Mouse (Mus musculus) midbrain, embryonic 15.5 days (tissue): Measurements from ENCODE around the gene A130010J15Rik. TPM values are rescaled to one million over a fixed set of nuclear protein-coding genes. Genes with fewer than 3 reads are reported as not detected.

Experiments
- ATAC-seq: fragments of 200-750 bp; cut with Nextera tagmentation; replicated peaks from 2 replicates; pipeline ENCODE4 v1.8.0; 2017; ENCODE audit warnings: moderate TSS enrichment
- H3K27ac ChIP-seq: fragments of 300-500 bp; sonication (generic); 2 replicates; pipeline ENCODE4 v1.5.1; 2015; ENCODE audit warnings: mild to moderate bottlenecking, inconsistent platforms
- H3K27me3 ChIP-seq: fragments of 300-500 bp; sonication (generic); replicated peaks from 2 replicates; pipeline ENCODE4 v1.6.1; 2015; ENCODE audit warnings: inconsistent platforms
- H3K36me3 ChIP-seq: fragments of 300-500 bp; sonication (generic); replicated peaks from 2 replicates; pipeline ENCODE4 v1.6.1; 2015; ENCODE audit warnings: inconsistent platforms
- H3K4me1 ChIP-seq: fragments of 300-500 bp; sonication (generic); 2 replicates; pipeline ENCODE4 v1.6.1; 2015; ENCODE audit warnings: inconsistent platforms
- H3K4me2 ChIP-seq: fragments of 300-500 bp; sonication (generic); 2 replicates; pipeline ENCODE4 v1.6.1; 2015; ENCODE audit warnings: inconsistent platforms, mild to moderate bottlenecking, moderate library complexity
- H3K4me3 ChIP-seq: fragments of 300-500 bp; sonication (generic); 2 replicates; pipeline ENCODE4 v1.5.1; 2015; ENCODE audit warnings: mild to moderate bottlenecking, inconsistent platforms
- H3K9ac ChIP-seq: fragments of 300-500 bp; sonication (generic); 2 replicates; pipeline ENCODE4 v1.6.1; 2015; ENCODE audit warnings: mild to moderate bottlenecking, inconsistent platforms
- H3K9me3 ChIP-seq: fragments of 300-500 bp; sonication (generic); 2 replicates; pipeline ENCODE4 v1.6.1; 2016; ENCODE audit warnings: inconsistent platforms
- WGBS: fragments of 180-500 bp; shearing (Covaris S2); methylation state at CpG from one replicate; pipeline ENCODE4 v1.1.7; 2015; ENCODE audit warnings: mixed read lengths; 5-methylcytosine and 5-hydroxymethylcytosine counted together
- polyA plus RNA-seq: library from polyadenylated mRNA; unstranded; fragments of >200 nt; fragmentation: Nextera tagmentation; extraction: Ambion mirVana; gene quantifications from 2 replicates; pipeline ENCODE4 v1.2.1, GENCODE M21; 2015

The A130010J15Rik gene
- polyA plus RNA-seq, result 11.4 and 12.8 TPM in 2 replicates

DNA sequence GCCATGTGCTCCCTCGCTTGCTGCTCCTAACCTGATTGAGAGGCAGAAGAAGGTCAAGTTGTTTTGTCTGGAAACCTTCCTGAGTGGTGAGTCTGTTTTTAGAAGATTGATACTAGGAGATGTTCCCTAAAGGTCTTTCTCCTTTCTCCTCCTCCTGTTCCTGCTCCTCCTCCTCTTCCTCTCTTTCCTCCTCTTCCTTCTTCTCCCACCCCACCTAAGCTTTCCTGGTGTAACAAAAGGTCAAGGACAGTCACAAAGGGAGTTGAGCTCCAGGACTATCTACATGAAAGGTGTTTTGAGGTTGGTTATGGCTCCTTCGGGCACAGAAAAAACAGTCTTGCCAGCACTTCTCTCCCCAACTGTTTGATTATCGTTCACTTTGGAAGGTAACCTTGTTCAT is at the start of gene A130010J15Rik:
A130010J15Rik (plus strand) TSS at position 301 of the 400 bp plus-strand sequence.
- no peaks in the 10 kb centered on the region for H3K9me3 ChIP-seq
- 89% methylated on average over 3 of the region's 3 CpGs for WGBS
- ATAC-seq, result no peak
- no peaks in the 10 kb centered on the region; the same call in 1 of the 2 replicates for H3K27me3 ChIP-seq
- no peak within 1 kb of the TSS for H3K27ac ChIP-seq
- H3K9ac ChIP-seq, result no peak within 1 kb of the TSS
- no peaks in the 10 kb centered on the region for H3K36me3 ChIP-seq
- peaks cover 10% of the 10 kb centered on the region for H3K4me1 ChIP-seq
- no peak within 1 kb of the TSS for H3K4me2 ChIP-seq
- no peak within 1 kb of the TSS for H3K4me3 ChIP-seq

DNA sequence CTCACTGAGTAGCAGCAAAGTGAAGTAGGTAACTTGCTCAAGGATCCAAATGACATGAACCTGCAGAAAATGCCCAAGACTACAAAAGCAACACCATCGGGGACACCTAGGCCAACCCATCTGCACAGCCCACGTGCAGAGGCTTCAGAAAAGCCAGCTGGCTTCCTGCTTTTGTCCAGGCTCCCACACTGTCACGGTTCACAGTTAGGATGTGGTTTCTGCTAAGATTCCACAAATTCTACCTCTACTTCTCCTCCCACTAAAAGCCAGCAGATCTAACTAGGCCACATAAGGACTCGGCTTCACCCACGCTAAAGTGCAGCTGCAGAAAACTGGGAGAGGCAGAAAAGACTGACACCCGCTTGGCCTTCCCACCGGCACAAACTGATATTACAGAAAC is 45.1 kb upstream of the A130010J15Rik start:
- no peak overlapping the region for H3K4me3 ChIP-seq
- H3K36me3 ChIP-seq, result peaks cover 57% of the 10 kb centered on the region
- no peak for ATAC-seq
- WGBS, result 95% methylated on average over 7 of the region's 7 CpGs
- H3K4me2 ChIP-seq, result no peak overlapping the region
- no peak overlapping the region for H3K27ac ChIP-seq
- H3K4me1 ChIP-seq, result peaks cover 3% of the 10 kb centered on the region
- H3K9me3 ChIP-seq, result no peaks in the 10 kb centered on the region
- no peak overlapping the region for H3K9ac ChIP-seq
- no peaks in the 10 kb centered on the region for H3K27me3 ChIP-seq

DNA sequence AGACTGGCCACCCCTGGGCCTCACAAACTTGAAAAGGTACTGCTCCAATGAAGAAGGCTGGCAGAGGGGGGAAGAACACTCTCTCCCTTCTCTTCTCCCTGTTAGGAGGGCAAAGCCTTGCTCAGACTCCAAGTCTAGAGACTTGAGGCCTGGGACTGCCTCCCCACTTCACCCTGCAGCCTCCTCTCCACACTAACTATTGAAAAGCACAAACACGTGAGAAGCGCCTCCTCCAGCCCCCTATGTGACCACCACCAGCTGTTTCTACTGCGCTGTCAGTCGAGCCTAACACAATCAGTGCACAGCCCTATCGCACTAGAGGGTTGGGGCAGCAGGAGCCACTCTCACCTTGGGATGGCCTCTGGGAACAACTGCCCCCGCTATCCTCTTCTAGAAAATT is 44.6 kb upstream of the A130010J15Rik start:
- 90% methylated on average over 6 of the region's 6 CpGs for WGBS
- H3K9ac ChIP-seq, result no peak overlapping the region
- ATAC-seq, result no peak
- H3K4me3 ChIP-seq, result no peak overlapping the region
- H3K9me3 ChIP-seq, result no peaks in the 10 kb centered on the region
- peaks cover 52% of the 10 kb centered on the region for H3K36me3 ChIP-seq
- H3K27me3 ChIP-seq, result no peaks in the 10 kb centered on the region
- no peak overlapping the region for H3K27ac ChIP-seq
- no peak overlapping the region for H3K4me2 ChIP-seq
- H3K4me1 ChIP-seq, result peaks cover 7% of the 10 kb centered on the region

DNA sequence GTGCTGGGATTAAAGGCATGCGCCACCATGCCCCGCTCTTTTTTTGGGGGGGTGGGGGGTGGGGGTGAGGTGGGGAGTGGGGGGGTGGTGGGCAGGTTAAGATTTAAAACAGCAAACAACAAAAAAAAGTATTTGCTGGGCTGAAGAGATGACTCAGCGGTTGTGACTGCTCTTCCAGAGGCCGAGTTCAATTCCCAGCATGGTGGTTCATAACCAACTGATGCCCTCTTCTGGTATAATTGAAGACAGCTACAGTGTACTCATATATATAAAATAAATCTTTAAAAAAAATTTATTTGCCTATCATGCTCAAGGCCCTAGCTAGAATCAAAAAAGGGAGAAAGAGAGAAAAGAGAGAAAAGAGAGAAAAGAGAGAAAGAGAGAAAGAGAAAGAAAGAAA is 42.0 kb upstream of the A130010J15Rik start:
- Histone ChIP-seq H3K9ac (no peak overlapping the region), H3K4me2 (no peak overlapping the region)
- WGBS, result 77% methylated on average over 4 of the region's 4 CpGs

DNA sequence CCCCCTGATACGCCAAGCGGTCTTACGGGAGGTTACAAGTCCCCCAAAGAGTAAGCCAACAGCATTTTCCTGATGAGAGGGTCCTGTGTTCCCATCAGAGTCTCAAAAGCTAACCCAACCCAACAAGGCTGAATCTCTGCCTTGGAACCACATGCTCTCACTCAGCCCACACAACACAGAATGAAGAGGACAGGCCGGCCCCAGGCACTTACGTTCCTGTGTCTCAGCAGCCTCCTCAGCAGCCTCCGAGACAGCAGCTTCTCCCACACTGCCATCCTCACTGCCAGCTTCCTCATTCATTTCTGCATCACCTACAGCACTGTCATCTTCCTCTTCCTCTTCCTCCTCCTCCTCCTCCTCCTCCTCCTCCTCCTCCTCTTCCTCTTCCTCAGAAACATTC is 39.8 kb upstream of the A130010J15Rik start:
- Histone ChIP-seq H3K27me3 (no peaks in the 10 kb centered on the region), H3K4me2 (no peak overlapping the region), H3K4me3 (no peak overlapping the region), H3K9ac (no peak overlapping the region), H3K27ac (no peak overlapping the region), H3K9me3 (no peaks in the 10 kb centered on the region), H3K4me1 (peaks cover 20% of the 10 kb centered on the region), H3K36me3 (peaks cover 9% of the 10 kb centered on the region; the same call in 1 of the 2 replicates)
- no peak for ATAC-seq
- 95% methylated on average over 6 of the region's 6 CpGs for WGBS

More for the DNA sequence above, 42.0 kb upstream of the A130010J15Rik start:
- H3K36me3 ChIP-seq, result peaks cover 29% of the 10 kb centered on the region
- H3K27ac ChIP-seq, result no peak overlapping the region
- ATAC-seq, result no peak
- H3K27me3 ChIP-seq, result no peaks in the 10 kb centered on the region
- no peak overlapping the region for H3K4me3 ChIP-seq
- peaks cover 19% of the 10 kb centered on the region for H3K4me1 ChIP-seq
- no peaks in the 10 kb centered on the region for H3K9me3 ChIP-seq

DNA sequence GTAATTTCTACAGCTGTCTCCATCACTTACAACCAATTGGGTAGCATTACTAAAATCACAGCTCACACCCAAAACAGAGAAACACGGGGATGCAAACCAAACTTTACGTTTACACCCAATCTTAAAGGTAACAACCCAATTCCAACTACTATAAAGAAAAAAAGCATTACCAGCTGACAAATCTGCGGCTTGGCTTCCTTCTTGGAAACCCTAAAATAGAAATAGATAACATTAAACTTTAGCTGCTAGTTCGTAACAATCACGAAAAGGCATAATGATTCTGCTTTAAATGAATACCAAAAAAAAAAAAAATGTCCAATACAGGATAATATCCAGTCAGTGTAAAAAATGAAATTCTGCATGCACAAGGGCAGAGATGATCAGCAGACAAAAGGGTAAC is 38.5 kb upstream of the A130010J15Rik start:
- H3K9ac ChIP-seq, result peak overlapping the region; percentile 79
- H3K36me3 ChIP-seq, result peaks cover 3% of the 10 kb centered on the region; the same call in 1 of the 2 replicates
- no peaks in the 10 kb centered on the region for H3K9me3 ChIP-seq
- H3K4me3 ChIP-seq, result peak overlapping the region; percentile 97
- WGBS, result 28% methylated on average over 5 of the region's 5 CpGs
- H3K4me1 ChIP-seq, result peaks cover 20% of the 10 kb centered on the region
- no peak overlapping the region for H3K27ac ChIP-seq
- no peak for ATAC-seq
- peak overlapping the region; percentile 63 for H3K4me2 ChIP-seq
- H3K27me3 ChIP-seq, result no peaks in the 10 kb centered on the region

DNA sequence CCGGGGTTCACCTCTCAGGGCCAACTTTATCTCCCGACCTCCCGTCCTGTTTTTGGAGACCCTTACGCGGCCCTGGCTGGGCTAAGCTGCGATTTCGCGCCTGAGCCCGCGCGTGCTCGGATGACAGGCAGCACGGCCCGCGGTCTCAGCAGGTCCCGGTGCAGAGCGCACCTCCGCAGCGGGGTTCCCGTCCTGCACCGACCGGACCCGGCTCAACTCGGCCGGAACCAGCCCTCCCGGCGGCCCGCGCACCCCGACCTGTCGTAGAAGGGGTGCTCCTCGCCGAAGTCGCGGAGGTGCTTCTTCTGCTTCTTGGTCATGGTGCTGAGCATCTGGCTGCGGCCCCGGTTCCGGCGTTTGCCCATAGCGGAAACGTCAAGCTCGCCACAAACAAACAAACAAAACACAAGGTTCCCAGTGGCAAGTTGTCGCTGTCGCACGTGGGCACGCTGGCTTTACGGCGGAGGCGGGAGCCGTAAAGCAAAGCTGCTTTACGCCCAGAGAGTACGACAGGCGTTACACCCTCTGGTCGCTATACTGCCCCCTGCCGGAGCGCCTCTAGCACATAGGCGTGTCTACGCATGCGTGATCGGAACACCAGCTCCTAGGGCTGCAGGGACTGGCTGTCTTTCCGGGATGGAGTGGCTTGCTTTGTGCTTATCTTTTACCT is 37.9 kb upstream of the A130010J15Rik start, which contains the start of gene Diexf:
Diexf (minus strand) TSS at position 487 of the 670 bp plus-strand sequence.
- no peaks in the 10 kb centered on the region for H3K9me3 ChIP-seq
- peak; percentile 95 for ATAC-seq
- H3K4me2 ChIP-seq, result peak within 1 kb of the TSS; percentile 63
- H3K4me1 ChIP-seq, result peaks cover 20% of the 10 kb centered on the region
- no peaks in the 10 kb centered on the region for H3K27me3 ChIP-seq
- peak within 1 kb of the TSS; percentile 82 for H3K27ac ChIP-seq
- peak within 1 kb of the TSS; percentile 79 for H3K9ac ChIP-seq
- H3K36me3 ChIP-seq, result peaks cover 3% of the 10 kb centered on the region; the same call in 1 of the 2 replicates
- peak within 1 kb of the TSS; percentile 97 for H3K4me3 ChIP-seq
- under 1% methylated on average over 61 of the region's 61 CpGs for WGBS

DNA sequence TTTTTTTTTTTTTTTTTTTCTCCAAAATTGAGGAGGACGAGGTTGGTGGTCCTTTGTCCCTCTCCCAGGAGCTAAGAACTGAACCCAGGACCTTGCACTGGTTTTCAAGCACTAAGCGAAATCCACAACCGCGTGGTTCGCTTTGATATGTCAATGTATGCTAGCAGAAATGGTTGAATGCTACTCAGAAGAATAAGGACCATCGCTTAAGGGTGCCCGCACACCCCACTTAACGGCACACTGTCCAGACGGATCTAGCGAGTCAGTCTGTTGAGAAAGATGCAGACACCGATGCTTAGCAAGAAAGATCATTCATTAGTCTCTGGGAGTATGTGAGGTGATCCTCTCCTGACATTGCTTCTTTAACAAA is 37.4 kb upstream of the A130010J15Rik start:
- ATAC-seq, result peak; percentile 62; the same call in 1 of the 2 replicates
- peaks cover 3% of the 10 kb centered on the region; the same call in 1 of the 2 replicates for H3K36me3 ChIP-seq
- peak overlapping the region; percentile 53 for H3K9ac ChIP-seq
- H3K27ac ChIP-seq, result peak overlapping the region; percentile 82
- H3K9me3 ChIP-seq, result no peaks in the 10 kb centered on the region
- no peaks in the 10 kb centered on the region for H3K27me3 ChIP-seq
- peak overlapping the region; percentile 97 for H3K4me3 ChIP-seq
- H3K4me1 ChIP-seq, result peaks cover 20% of the 10 kb centered on the region
- peak overlapping the region; percentile 63 for H3K4me2 ChIP-seq
- WGBS, result 20% methylated on average over 11 of the region's 11 CpGs

DNA sequence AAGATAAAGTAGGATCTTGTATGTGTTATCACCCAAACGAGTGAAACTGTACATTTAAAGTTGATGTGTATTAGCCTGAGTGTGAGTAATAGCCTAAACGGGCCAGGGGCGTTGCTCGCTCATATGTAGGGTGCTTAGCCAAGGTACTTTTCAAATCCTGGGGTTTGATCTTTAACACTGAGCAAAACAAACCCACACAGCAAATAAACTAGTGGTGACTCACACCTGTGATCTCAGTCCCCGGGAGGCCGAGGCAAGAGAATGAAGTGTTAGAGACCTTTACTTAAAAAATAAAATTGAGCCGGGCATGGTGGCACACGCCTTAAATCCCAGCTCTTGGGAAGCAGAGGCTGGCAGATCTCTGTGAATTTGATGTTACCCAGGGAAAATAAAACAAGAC is 37.0 kb upstream of the A130010J15Rik start:
- peak overlapping the region; percentile 82 for H3K27ac ChIP-seq
- peak overlapping the region; percentile 63 for H3K4me2 ChIP-seq
- no peaks in the 10 kb centered on the region for H3K27me3 ChIP-seq

DNA sequence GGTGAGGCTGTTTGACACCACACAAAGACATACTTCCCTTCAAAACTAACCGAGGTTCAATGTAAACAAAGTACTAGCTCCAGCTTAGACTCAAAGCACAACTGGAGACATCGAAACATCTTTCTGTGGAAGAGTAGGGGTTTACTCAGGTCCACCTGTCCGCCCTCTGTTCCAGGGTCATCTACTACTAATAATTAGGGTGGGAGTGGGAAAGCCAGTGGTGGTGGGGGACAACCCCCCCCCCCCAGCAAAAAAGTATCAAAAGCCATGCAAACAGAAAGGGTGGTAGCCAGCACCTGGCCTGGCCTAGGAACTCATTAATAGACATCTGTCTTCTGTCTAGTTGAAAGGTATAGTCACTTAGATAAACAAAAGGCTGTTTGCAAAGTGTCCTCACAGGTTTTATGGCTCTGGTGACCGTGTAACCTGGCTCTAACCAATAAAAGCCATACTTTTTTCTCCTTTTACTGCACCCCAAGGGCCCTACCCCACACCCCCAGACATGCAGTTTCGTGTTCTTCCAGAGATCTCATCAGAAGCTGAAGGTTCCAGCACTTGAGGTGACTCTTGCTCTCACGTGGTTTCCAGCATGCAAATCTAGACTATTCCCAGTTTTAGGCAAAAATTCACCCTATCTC is 36.4 kb upstream of the A130010J15Rik start:
- Histone ChIP-seq H3K9ac (no peak overlapping the region), H3K36me3 (peaks cover 3% of the 10 kb centered on the region; the same call in 1 of the 2 replicates), H3K27me3 (no peaks in the 10 kb centered on the region), H3K4me2 (no peak overlapping the region), H3K4me1 (peaks cover 20% of the 10 kb centered on the region), H3K4me3 (no peak overlapping the region), H3K27ac (no peak overlapping the region), H3K9me3 (no peaks in the 10 kb centered on the region)
- ATAC-seq, result no peak
- WGBS, result 91% methylated on average over 6 of the region's 6 CpGs

More for the DNA sequence above, 37.0 kb upstream of the A130010J15Rik start:
- WGBS, result 86% methylated on average over 8 of the region's 8 CpGs
- H3K4me3 ChIP-seq, result peak overlapping the region; percentile 97
- peak; percentile 32; the same call in 1 of the 2 replicates for ATAC-seq
- peak overlapping the region; percentile 53; the same call in 1 of the 2 replicates for H3K9ac ChIP-seq
- H3K36me3 ChIP-seq, result peaks cover 3% of the 10 kb centered on the region; the same call in 1 of the 2 replicates
- H3K9me3 ChIP-seq, result no peaks in the 10 kb centered on the region
- H3K4me1 ChIP-seq, result peaks cover 20% of the 10 kb centered on the region

DNA sequence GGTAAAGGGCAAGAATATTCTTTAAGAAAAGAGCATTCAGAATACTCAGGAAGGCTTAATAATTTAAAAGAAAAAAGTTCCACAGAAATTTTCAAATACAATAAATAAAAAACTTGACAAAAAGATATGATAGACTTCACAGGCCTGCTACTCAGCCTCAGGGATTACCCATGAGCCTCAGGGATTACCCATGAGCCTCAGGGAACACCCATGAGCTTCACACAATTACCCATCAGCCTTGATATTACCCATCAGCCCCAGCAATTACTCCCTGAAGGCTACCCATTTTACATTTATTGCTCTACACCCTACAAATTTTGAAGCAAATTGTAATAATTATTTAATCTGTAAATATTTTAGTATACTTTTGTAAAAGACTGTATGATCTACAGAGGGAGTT is 35.5 kb upstream of the A130010J15Rik start:
- Histone ChIP-seq H3K4me3 (no peak overlapping the region), H3K27me3 (no peaks in the 10 kb centered on the region), H3K4me1 (peaks cover 20% of the 10 kb centered on the region), H3K36me3 (no peaks in the 10 kb centered on the region; the same call in 1 of the 2 replicates), H3K9me3 (no peaks in the 10 kb centered on the region), H3K27ac (no peak overlapping the region), H3K4me2 (no peak overlapping the region), H3K9ac (no peak overlapping the region)
- ATAC-seq, result no peak

DNA sequence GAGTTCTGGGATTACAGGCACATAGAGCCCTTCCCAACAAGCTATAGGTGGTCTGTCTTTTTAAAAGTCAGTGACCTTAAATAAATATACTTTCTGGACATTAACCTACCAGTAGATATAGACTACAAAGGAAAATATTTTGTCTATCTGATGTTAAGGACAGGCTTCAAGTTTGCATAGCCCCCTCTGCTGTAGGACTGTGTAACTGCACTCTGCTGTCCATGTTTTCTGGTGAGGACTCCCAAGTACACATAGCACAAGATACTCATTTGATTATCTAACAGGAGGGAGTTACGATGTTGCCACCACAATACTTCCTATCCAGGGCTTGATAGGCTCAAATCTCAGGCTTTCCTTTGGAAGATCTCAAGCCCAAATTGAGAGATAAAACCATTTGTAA is 34.1 kb upstream of the A130010J15Rik start:
- WGBS, result 89% methylated on average over 1 of the region's 1 CpGs
- ATAC-seq, result no peak
- H3K27ac ChIP-seq, result no peak overlapping the region

More for the DNA sequence above, 34.1 kb upstream of the A130010J15Rik start:
- H3K27me3 ChIP-seq, result no peaks in the 10 kb centered on the region
- H3K4me1 ChIP-seq, result peaks cover 11% of the 10 kb centered on the region
- H3K4me3 ChIP-seq, result no peak overlapping the region
- no peak overlapping the region for H3K9ac ChIP-seq
- H3K4me2 ChIP-seq, result no peak overlapping the region
- no peaks in the 10 kb centered on the region for H3K9me3 ChIP-seq
- no peaks in the 10 kb centered on the region for H3K36me3 ChIP-seq
